Mouse (Mus musculus) brain, embryonic 14.5 days (tissue): ENCODE measurements around the gene 1700069L16Rik.

Experiments used
- CTCF ChIP-seq: fragments of 200-500 bp; IDR thresholded peaks from 2 replicates; pipeline ENCODE4 v1.5.1; 2012; ENCODE audit warnings: inconsistent platforms, mild to moderate bottlenecking, moderate library complexity, borderline replicate concordance; ENCODE audit not compliant: insufficient read depth, insufficient read length; ENCODE audit errors: extremely low read depth
- POLR2A ChIP-seq: fragments of 200-500 bp; IDR thresholded peaks from 2 replicates; pipeline ENCODE4 v1.6.1; 2012; ENCODE audit warnings: mild to moderate bottlenecking, inconsistent platforms, borderline replicate concordance; ENCODE audit not compliant: poor library complexity, insufficient read depth, insufficient read length, severe bottlenecking; ENCODE audit errors: extremely low read depth

DNA sequence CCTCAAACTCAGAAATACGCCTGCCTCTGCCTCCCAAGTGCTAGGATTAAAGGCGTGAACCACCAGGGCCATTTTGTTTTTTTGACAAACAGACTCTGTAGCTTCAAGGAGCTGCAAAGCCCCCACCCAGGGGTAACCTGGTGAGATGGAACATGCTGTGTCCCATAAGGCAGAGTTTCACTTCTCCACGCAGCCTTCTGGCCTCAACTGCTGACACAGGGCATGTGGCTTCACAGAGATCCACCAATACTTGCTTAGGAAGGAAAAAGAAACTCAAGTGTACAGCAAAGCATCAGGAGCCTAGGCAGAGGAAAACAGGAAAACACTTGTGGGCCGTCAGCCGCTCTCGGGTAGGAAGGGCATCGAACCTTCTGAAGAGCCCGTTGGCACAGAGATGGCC is 77.4 kb downstream of the 1700069L16Rik start:
- TF ChIP-seq CTCF (no peak), POLR2A (no peak)
